Mouse (Mus musculus): ENCODE results near the gene Cers2.

The Cers2 gene

DNA sequence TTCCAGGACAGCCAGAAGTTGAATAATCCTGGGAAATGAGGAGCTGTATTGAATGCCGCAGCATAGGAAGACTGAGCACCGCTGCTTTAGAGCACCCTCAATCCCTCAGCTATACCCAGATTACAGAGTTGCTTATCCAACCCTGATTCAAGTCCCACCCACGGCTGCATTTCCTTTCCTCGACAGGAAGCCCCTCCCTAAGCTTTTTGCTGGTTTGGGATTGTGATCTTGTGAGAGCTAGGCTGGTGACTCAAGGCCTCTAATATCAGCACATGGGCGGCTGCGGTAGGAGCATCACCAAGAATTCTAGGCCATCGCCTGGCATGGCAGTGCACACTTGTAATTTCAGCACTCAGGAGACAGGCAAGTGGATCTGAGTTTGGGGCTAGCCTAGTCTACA is 28.1 kb upstream of the Cers2 start:
- in situ Hi-C loops (cut with MboI; ENCODE audit: unreplicated experiment in 2 of 2) = no loop called here

DNA sequence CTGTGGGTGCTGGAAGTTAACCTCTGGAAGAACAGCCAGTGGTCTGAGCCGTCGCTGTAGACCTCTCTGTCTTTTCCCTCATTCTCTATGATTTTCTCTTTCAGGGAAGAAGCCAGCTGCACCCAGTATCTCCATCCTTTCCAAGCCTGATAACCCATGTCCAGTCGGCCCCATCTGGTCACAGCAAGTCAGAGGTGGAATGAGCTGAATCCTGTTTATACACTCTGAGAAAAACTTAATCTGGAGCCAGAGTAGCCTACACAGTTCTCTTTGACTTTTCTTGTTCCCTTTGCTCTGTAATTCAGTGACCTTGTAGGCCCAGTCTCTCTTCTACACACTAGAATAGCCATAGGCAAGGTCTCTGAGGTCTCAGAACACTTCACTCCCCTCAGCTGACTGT is 27.1 kb upstream of the Cers2 start:
- in situ Hi-C loops (cut with MboI; ENCODE audit: unreplicated experiment in 2 of 2) = no loop called here

DNA sequence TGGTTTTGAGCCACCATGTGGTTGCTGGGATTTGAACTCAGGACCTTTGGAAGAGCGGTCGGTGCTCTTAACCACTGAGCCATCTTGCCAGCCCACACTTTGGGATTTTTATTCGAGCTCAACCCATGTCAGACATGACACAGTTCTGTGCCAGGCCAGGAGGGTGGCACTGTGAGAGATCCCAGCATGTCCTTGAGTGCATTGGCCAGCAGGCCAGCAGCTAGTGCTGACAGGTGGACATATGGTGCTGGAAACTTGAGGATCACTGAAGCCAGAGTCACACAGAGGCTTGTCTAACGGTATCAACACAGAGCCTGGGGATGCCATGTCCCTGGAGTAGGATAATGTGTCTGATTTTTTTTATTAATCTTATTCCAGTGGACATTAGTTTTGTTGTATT is 25.2 kb upstream of the Cers2 start:
- in situ Hi-C loops (cut with MboI; ENCODE audit: unreplicated experiment in 2 of 2) = no loop called here

DNA sequence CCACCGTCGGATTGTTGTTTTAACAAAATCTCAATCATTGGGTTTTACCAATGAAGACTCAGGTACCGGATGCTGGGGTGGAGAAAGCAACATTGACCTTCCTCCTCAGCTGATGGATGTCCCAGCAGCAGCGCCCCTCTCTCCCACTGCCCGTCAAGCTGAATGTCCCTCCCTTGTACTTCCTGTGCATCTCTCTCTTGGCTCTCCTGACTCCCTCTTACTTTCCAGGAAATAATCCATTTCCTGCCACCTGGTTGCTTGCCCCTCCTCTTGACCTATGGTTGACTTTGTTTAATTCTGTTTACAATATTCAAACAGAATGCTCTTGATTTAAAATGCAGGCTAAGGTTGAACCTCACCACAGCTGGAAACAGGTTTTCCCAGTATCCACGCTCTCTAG is 24.4 kb upstream of the Cers2 start:
- in situ Hi-C loops (cut with MboI; ENCODE audit: unreplicated experiment in 2 of 2) = no loop called here

DNA sequence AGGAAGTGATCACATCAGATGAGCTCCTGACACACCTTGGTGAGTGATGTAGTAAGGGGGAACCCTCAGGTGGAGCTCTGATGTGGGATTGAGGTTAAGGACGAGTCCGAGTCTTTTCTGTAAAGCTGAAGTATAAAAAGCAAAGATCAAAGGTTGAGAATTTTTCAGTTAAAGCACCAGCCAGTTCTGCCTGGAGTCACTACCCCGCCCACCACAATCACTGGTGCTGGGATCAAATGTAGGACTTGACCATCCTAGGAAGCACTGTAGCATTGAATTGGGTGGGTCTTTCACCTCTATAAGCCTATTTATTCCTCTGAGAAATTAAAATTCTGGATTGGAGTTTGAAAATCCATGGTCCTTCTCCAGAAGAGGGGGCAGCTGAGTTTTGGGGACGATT is 23.6 kb upstream of the Cers2 start:
- in situ Hi-C loops (cut with MboI; ENCODE audit: unreplicated experiment in 2 of 2) = no loop called here

DNA sequence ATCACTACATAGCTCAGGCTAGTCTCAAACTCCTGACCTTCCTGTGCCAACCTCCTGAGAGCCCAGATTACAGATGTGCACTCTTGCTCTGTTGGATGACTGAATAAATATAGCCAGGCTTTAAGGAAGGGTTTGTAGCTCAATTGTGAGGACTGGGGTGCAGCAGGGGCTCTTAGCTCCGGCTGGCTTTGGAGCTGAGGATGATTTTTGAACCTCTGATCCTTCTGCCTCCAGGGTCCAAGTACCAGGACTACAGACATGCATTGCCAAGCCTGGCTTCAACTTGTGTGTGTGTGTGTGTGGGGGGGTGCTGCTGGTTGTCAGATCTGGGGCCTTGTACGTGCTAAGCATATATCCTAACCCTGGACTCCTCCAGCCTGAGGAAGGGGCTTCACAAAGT is 21.7 kb upstream of the Cers2 start:
- in situ Hi-C loops (cut with MboI; ENCODE audit: unreplicated experiment in 2 of 2) = no loop called here

DNA sequence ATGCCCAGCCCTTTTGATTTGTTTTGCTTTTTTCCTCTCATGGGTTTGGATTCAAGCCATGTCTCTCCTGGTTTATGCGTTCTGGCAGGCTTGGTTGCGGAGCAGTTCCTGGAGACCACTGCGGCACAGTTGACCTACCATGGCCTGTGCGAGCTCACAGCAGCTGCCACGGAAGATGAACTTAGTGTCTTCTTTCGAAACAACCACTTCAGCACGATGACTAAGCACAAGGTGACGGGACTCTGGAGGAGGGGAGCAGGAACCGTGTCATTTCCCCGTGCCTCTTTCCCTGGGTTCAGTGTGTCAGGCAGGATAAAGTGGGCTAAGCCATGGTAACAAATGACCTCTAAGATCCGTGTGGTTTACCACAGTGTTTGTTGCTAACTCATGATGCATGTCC is 21.1 kb upstream of the Cers2 start:
- in situ Hi-C loops (cut with MboI; ENCODE audit: unreplicated experiment in 2 of 2) = no loop called here

DNA sequence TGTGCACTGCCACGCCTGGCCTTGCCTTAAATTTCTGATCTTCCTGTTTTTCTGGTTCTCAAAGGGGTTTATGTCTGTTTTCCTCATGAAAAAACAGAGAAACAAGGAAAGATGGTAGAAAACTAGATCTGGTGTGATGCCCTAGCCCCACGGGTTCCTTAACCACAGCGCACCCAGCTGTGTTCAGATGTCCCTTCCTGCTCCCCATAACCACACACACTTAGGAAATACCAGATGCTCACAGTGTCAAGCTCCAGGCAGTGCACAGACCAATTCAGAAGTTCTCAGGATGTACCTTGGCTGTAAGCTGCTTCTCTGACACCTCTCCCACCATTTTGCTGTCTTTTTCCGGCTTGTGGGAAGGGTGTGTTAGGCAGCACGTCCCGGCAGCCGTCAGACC is 20.3 kb upstream of the Cers2 start:
- in situ Hi-C loops (cut with MboI; ENCODE audit: unreplicated experiment in 2 of 2) = no loop called here

DNA sequence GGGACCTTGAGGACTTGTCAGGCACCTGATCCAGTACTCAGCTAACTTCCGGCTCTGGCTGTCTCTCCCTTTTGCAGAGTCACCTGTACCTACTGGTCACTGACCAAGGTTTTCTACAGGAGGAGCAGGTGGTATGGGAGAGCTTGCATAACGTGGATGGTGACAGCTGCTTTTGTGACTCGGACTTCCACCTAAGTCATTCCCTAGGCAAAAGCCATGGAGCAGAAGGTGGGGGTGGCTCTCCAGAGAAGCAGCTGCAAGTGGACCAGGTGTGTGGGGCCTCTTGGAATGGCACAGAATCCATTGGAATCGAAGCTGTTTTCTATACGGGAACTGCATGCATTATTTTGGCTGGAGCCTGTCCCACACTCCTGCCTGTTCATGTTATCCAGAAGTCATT is 19.9 kb upstream of the Cers2 start:
- in situ Hi-C loops (cut with MboI; ENCODE audit: unreplicated experiment in 2 of 2) = no loop called here

DNA sequence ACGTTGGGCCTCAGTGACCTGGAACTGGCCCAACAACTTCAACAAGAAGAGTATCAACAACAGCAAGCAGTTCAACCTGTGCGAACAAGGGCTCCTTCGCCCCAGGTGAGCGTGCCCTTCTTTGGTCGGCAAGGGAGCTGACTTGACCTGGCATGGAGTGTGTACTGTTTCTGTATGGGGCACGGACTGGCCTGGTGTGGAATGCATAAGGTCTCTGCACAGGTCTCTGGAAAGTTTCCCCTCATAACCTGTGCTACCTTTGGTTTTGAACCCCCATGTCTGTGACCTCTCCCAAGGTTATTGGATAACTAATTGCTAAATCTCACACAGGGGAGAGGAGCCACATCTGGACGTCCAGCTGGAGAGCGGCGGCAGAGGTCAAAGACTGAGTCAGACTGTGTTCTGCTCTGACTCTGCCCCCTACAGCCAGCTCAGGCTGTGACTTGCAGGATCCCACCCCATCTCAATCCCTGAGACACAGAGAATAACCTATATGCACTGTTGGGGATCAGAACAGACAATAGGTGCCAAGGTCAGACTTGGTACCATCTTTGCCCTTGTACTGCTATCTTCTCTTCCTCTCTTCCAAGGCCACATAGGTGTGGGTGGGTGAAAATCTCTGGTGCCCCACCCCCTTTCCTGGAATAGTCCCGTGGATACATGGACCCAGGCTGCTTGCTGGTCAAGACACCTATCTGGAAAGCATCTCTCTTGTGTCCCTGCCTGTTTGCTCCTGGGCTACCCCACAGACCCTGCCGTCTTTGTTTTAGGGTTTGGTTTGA is 19.1 kb upstream of the Cers2 start:
- in situ Hi-C loops (cut with MboI; ENCODE audit: unreplicated experiment in 2 of 2) = no loop called here

DNA sequence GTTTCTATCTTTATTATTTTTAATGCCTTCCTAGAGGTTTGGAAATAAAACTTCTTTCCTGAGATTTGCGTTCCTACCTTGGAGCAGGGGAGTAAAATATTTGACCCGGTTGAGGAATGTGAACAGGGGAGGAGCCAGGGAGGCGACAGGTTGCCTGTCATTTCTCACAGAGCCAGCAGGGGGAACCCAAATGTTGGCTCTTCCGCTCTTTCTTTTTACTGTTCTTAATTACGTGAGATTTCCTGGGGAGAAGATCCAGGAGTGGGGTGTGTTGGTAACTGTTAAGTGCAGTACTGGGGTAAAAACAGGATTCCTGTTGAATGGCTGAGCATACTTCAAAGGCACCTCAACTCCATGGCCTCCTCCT is 18.5 kb upstream of the Cers2 start:
- in situ Hi-C loops (cut with MboI; ENCODE audit: unreplicated experiment in 2 of 2) = no loop called here

DNA sequence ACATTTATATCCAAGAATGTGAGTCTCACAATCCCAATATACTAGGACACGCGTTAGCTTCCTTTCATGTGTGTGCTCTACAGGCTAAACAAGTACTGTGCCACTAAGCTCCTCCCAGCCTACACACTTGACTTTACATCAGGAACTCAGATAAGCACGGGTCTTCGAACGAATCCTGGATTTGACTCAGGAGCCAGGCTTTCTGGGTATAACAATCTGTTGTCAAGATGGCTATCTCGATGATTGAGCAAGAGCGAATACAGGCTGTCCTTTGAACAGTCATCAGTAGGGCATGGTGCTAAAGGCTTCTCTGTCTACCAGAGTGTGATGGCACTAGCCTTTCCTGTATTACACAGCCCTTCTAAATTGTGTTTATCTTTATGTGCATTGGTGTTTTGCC is 16.6 kb upstream of the Cers2 start:
- in situ Hi-C loops (cut with MboI; ENCODE audit: unreplicated experiment in 2 of 2) = no loop called here

DNA sequence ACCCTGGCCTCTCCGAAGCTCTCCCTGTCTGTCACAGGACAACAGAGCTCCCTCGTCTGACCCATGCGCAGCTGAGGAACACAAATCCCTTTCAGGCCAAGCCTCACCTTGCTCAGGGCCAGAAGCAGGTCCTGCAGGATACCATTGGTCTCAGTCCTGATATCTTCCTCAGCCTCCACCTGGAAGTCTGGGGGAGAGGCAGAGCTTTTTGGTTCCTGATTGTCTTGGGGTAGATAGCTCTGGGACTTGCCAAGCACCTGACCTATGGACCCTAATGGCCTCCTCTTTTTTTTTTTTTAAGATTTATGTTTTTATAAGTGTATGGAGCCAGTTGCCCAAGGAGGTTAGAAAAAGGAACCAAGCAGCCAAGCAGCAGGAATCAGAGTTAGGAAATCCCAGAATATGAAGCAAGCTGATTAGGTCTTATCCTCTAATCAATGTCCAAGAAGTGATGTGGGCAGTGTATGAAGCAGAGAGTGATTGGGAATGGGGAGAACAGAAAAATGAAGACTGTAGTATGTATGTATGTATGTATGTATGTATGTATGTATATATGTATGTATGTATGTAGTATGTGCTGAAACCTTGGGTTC is 13.3 kb upstream of the Cers2 start:
- in situ Hi-C loops (cut with MboI; ENCODE audit: unreplicated experiment in 2 of 2) = no loop called here

DNA sequence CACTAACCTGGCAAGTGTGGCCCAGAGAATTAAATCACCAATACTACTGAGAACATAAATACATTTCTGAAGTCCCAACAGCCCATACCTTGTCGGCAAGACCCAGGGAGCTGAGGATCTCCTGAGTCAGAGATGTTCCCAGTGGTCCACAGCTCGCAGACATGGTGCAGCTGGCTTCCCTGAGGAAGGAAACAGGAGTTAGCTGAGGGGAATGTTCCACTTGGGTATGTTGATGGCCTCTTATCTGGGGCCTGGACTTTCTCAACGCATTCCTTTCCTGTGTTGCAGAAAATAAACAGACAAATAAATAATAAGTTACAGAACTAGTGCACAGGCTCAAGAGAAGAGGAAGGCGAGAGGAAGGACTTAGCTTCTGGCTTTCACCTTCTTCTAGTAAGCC is 8.3 kb upstream of the Cers2 start:
- in situ Hi-C loops (cut with MboI; ENCODE audit: unreplicated experiment in 2 of 2) = no loop called here

DNA sequence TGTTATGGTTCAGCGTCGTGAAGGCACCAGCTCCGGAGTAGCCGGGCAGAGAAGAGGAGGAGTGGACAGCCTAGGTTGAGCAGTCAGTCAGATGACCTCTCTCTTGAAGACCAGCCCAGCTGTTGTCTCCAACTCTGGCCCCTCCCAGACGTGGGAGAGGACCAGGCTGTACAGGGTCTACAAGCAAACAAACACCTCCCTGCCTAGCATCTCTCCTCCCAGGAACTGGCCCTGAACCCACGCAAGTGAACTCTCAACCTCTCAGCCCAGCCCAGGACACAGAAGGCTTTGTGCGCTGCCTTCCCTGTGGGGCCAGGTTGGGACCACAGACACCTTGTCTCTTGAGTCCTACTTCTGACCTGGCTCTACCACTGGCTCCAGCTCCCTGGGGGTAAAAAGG is 7.5 kb upstream of the Cers2 start, which contains the start of gene Anxa9:
TSS of gene Anxa9 (minus strand) at position 77 of the 400 bp plus-strand sequence.
- in situ Hi-C loops (cut with MboI; ENCODE audit: unreplicated experiment in 2 of 2) = no loop called here

DNA sequence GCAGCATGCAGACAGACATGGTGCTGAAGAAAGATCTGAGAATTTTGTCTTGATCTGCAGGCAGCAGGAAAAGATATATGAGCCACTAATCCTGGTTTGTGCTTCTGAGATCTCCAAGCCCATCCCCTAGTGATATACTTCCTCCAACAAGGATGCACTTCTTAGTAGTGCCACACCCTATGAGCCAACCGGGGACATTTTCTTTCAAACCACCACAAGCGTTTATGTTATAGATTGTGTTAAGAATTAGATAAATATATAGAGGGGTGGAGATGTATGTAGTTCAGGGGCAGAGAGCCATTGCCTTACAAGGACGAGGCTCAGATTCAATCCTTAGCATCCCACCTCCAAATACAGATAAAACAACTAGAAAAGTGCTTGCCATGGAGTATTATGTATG is 4.1 kb upstream of the Cers2 start:
- in situ Hi-C loops (cut with MboI; ENCODE audit: unreplicated experiment in 2 of 2) = no loop called here

DNA sequence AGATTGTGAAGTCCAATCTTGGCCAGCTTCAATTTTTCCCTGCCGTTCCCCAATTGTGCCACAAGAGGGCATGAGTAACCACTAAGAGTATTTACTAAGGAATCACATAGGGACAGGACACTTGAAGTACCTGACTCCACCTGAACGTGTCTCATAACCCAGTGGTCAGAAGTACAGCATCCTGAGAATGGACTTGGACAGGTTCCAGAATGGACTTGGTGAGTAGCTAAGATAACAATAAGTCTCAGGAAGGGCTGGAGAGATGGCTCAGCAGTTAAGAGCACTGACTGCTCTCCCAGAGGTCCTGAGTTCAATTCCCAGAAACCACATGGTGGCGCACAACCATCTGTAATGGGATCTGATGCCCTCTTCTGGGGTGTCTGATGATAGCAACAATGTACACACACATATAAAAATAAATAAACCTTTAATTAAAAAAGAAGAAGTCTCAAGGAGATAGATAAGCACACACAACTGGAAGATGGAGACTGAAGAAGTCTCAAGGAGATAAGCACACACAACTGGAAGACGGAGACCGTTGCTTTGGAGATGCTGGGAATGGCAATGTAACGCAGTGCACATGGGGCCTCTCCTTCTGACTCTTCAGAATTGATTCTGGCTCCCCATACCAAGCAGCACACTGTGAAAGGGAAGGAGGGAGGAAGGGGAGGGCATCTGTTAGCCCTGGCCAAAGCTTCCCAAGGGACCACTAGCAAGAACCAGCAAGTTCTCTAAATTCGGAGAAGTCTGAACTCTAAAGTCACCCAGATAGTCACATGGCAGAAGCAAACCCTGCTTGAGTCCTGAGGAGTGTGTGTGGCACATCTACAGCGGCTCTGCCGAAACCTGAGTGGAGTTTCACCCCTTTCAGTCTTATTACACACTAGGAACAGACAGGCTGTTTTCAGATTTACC is 3.4 kb upstream of the Cers2 start:
- in situ Hi-C loops (cut with MboI; ENCODE audit: unreplicated experiment in 2 of 2) = no loop called here

DNA sequence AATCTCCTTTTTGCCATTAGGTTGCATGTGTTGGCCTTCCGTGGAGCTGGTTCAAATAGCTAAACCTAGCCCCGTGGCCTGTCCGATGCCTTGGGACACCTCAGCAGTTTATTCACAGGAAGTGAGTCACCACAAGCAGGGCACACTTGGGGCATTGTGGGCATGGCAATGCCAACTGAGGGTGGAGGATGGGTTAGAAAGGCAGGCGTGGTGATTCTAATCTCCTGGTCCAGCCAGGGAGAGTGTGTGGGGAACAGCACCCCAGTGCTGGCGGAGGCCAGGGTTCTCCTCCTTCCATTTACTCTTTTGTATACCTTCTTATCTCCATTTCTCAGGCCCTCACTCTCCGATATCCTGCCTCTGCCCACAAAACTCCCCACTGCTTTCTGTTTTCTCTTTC is 2.0 kb upstream of the Cers2 start:
- in situ Hi-C loops (cut with MboI; ENCODE audit: unreplicated experiment in 2 of 2) = no loop called here

DNA sequence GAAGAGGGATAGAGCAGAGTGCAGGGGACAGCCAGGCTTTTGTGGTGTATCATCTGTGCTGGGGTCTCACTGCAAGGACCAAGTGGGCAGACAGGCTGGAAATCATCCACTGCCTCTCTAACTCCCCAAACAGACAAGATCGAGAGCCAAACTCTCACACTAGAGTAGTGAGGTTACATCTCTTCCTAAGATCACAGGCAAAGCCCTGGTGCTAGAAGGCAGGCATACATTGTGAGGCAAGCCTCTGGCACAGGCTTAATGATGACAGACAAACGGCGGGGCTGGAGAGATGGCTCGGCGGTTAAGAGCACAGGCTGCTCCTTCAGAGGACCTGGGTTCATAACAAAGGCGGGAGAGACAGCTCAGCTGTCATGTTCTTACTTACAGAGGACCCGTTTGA is 1.1 kb upstream of the Cers2 start:
- in situ Hi-C loops (cut with MboI; ENCODE audit: unreplicated experiment in 2 of 2) = no loop called here

DNA sequence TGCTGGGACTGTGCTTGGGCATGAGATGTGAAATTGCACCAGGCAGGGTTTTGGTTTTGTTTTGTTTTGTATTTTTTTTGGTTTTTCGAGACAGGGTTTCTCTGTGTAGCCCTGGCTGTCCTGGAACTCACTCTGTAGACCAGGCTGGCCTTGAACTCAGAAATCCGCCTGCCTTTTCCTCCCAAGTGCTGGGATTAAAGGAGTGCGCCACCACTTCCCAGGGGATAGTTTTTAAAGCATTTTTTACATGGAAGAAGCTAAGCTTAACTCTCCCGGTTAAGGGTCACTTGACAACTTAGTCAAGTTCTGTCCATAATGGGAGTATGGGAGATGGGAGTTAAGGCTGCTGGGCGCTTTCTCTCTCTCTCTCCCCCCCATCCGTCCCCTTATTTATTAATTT is 516 bp upstream of the Cers2 start:
- in situ Hi-C loops (cut with MboI; ENCODE audit: unreplicated experiment in 2 of 2) = no loop called here

DNA sequence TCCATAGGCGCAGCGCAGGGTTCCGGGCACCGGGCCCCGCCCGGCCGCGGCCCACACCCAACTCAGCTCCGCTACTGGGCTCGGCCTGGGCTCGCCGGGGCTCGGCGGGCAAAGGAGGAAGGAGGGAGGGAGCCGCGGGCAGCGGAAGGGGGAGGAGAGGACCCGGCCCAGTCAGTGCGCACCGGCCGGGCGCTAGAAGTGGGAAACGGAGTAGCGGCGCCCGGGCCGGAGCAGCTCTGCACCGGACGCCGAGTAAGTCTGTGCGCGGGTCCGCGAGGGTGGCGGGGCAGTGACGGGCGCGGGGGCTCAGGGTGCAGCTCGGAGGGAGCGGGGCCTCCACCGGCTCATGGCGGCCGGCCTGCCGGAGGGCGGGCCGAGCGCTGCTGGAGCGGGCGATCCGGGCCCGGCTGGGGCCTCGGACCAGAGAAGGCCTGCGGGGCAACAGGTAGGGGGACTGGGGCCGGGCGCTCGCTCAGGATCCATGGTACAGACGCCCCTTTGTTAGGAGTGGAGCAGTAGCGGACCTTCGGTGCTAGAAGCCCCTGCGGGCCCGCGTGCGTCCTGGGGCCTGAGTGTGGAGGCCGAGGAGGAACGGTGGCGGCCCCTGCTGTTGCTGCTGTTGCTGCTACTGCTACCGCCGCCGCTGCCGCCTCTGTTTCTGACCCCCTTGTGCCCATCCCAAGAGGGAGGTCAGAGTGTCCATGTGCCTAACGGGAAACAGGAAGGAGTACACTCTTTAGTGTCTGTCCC is 678 bp downstream of the Cers2 start:
- in situ Hi-C loops (cut with MboI; ENCODE audit: unreplicated experiment in 2 of 2) = no loop called here
